Mouse (Mus musculus) CH12.LX (cell line): ENCODE results near the gene Kalrn. TPM values are rescaled to one million over a fixed set of nuclear protein-coding genes. Genes with fewer than 3 reads are reported as not detected.

Source experiments
- DNase-seq: peaks from one replicate; pipeline ENCODE4 v3.0.0-alpha.2; 2013; ENCODE audit errors: extremely low read depth
- H3K27ac ChIP-seq: 2 replicates; pipeline ENCODE4 v1.5.1; 2012; ENCODE audit warnings: low read depth, mild to moderate bottlenecking, control low read depth, moderate library complexity; ENCODE audit not compliant: insufficient read depth
- H3K27me3 ChIP-seq: replicated peaks from 2 replicates; pipeline ENCODE3; 2012; ENCODE audit warnings: inconsistent platforms
- H3K36me3 ChIP-seq, 2 experiments: replicated peaks in 1 of 2; 2 replicates each; pipeline versions ENCODE3 to v1.6.1; 2012; ENCODE audit warnings: inconsistent platforms in 1 of 2, low read length in 1 of 2, mild to moderate bottlenecking in 1 of 2, mixed read lengths in 1 of 2, moderate library complexity in 1 of 2; ENCODE audit not compliant: control insufficient read depth in 1 of 2, insufficient read depth in 1 of 2
- H3K4me1 ChIP-seq, 2 experiments: 2 replicates each; pipeline ENCODE4 v1.6.1; 2012; ENCODE audit warnings: inconsistent platforms in 1 of 2, moderate library complexity in 1 of 2; ENCODE audit not compliant: insufficient read depth in 2 of 2, control insufficient read depth in 1 of 2
- H3K4me2 ChIP-seq: 2 replicates; pipeline ENCODE4 v1.6.1; 2012; ENCODE audit warnings: low read depth, mild to moderate bottlenecking, control low read depth; ENCODE audit not compliant: poor library complexity, insufficient read depth, severe bottlenecking
- H3K4me3 ChIP-seq, 3 experiments: fragments of 150-350 bp in 1 of 3; sonication (generic) in 1 of 3; replicated peaks in 1 of 3; 2 replicates each; pipeline versions ENCODE3 to v1.5.1; 2011 to 2012; ENCODE audit warnings: low read depth in 2 of 3, low read length in 2 of 3, mild to moderate bottlenecking in 2 of 3, moderate library complexity in 2 of 3, control low read depth in 1 of 3, improper control_type of control experiment in 1 of 3, inconsistent platforms in 1 of 3, mixed read lengths in 1 of 3; ENCODE audit not compliant: poor library complexity in 1 of 3
- H3K79me2 ChIP-seq: replicated peaks from 2 replicates; pipeline ENCODE4 v1.6.1; 2012; ENCODE audit warnings: mild to moderate bottlenecking, moderate library complexity; ENCODE audit not compliant: control insufficient read depth, poor library complexity, insufficient read depth, severe bottlenecking; ENCODE audit errors: extremely low read depth
- H3K9ac ChIP-seq: 2 replicates; pipeline ENCODE4 v1.6.1; 2012; ENCODE audit warnings: low read depth, mild to moderate bottlenecking, control low read depth, moderate library complexity; ENCODE audit not compliant: insufficient read depth
- H3K9me3 ChIP-seq: replicated peaks from 2 replicates; pipeline ENCODE3; 2012; ENCODE audit warnings: low read length, inconsistent platforms, mixed read lengths
- BHLHE40 ChIP-seq: IDR thresholded peaks from 2 replicates; pipeline ENCODE4 v1.6.1; 2011; ENCODE audit warnings: mild to moderate bottlenecking, low read depth, low read length, improper control_type of control experiment
- CHD2 ChIP-seq: IDR thresholded peaks from 2 replicates; pipeline ENCODE4 v1.6.1; 2011; ENCODE audit warnings: low read length, improper control_type of control experiment
- CTCF ChIP-seq, 2 experiments: IDR thresholded peaks in 1 of 2; conservative IDR thresholded peaks in 1 of 2; 2 replicates each; pipeline ENCODE4 v1.5.1; 2011 to 2012; ENCODE audit warnings: low read depth in 2 of 2, low read length in 2 of 2, improper control_type of control experiment in 1 of 2, inconsistent platforms in 1 of 2, mild to moderate bottlenecking in 1 of 2, moderate library complexity in 1 of 2
- E2F4 ChIP-seq: IDR thresholded peaks from 2 replicates; pipeline ENCODE4 v1.6.1; 2011; ENCODE audit warnings: low read depth, low read length, improper control_type of control experiment; ENCODE audit not compliant: insufficient replicate concordance
- ELF1 ChIP-seq: IDR thresholded peaks from 2 replicates; pipeline ENCODE4 v1.6.1; 2014; ENCODE audit warnings: low read depth, mild to moderate bottlenecking, inconsistent platforms, low read length, improper control_type of control experiment
- ETS1 ChIP-seq: conservative IDR thresholded peaks from 2 replicates; pipeline ENCODE4 v1.6.1; 2012; ENCODE audit warnings: low read depth, mild to moderate bottlenecking, inconsistent platforms, low read length, improper control_type of control experiment, moderate library complexity
- HCFC1 ChIP-seq: IDR thresholded peaks from 2 replicates; pipeline ENCODE4 v1.6.1; 2012; ENCODE audit warnings: low read depth, mild to moderate bottlenecking, inconsistent platforms, low read length, improper control_type of control experiment
- JUN ChIP-seq: IDR thresholded peaks from 2 replicates; pipeline ENCODE4 v1.6.1; 2011; ENCODE audit warnings: low read depth, mild to moderate bottlenecking, low read length, improper control_type of control experiment, moderate library complexity; ENCODE audit not compliant: insufficient read depth
- JUND ChIP-seq: conservative IDR thresholded peaks from 2 replicates; pipeline ENCODE4 v1.6.1; 2011; ENCODE audit warnings: low read depth, low read length, improper control_type of control experiment
- MAZ ChIP-seq: IDR thresholded peaks from 2 replicates; pipeline ENCODE4 v1.6.1; 2012; ENCODE audit warnings: low read depth, mild to moderate bottlenecking, inconsistent platforms, low read length, improper control_type of control experiment, moderate library complexity
- MEF2A ChIP-seq: IDR thresholded peaks from 2 replicates; pipeline ENCODE4 v1.6.1; 2014; ENCODE audit warnings: low read depth, mild to moderate bottlenecking, inconsistent platforms, low read length, improper control_type of control experiment, borderline replicate concordance
- MXI1 ChIP-seq: IDR thresholded peaks from 2 replicates; pipeline ENCODE4 v1.6.1; 2011; ENCODE audit warnings: mild to moderate bottlenecking, low read depth, low read length, improper control_type of control experiment
- NELFE ChIP-seq: IDR thresholded peaks from 2 replicates; pipeline ENCODE4 v1.6.1; 2011; ENCODE audit warnings: low read depth, low read length, improper control_type of control experiment
- POLR2A ChIP-seq: IDR thresholded peaks from 2 replicates; pipeline ENCODE4 v1.6.1; 2011; ENCODE audit warnings: low read depth, mild to moderate bottlenecking, improper control_type of control experiment, low read length
- POLR2AphosphoS2 ChIP-seq: IDR thresholded peaks from 2 replicates; pipeline ENCODE4 v1.6.1; 2011; ENCODE audit warnings: low read depth, low read length, improper control_type of control experiment
- RCOR1 ChIP-seq: conservative IDR thresholded peaks from 2 replicates; pipeline ENCODE4 v1.6.1; 2012; ENCODE audit warnings: low read depth, mild to moderate bottlenecking, inconsistent platforms, low read length, improper control_type of control experiment
- SIN3A ChIP-seq: IDR thresholded peaks from 2 replicates; pipeline ENCODE4 v1.6.1; 2012; ENCODE audit warnings: low read length, improper control_type of control experiment, inconsistent platforms
- TCF12 ChIP-seq: IDR thresholded peaks from 2 replicates; pipeline ENCODE4 v1.6.1; 2014; ENCODE audit warnings: low read depth, mild to moderate bottlenecking, inconsistent platforms, low read length, improper control_type of control experiment
- UBTF ChIP-seq: IDR thresholded peaks from 2 replicates; pipeline ENCODE4 v1.6.1; 2012; ENCODE audit warnings: low read depth, mild to moderate bottlenecking, inconsistent platforms, low read length, improper control_type of control experiment, moderate library complexity
- ZC3H11A ChIP-seq: IDR thresholded peaks from 2 replicates; pipeline ENCODE4 v1.6.1; 2012; ENCODE audit warnings: low read depth, mild to moderate bottlenecking, inconsistent platforms, low read length, improper control_type of control experiment
- ZMIZ1 ChIP-seq: IDR thresholded peaks from 2 replicates; pipeline ENCODE4 v1.6.1; 2012; ENCODE audit warnings: low read depth, mild to moderate bottlenecking, inconsistent platforms, low read length, improper control_type of control experiment
- dilution Hi-C: fragments of 300-500 bp; cut with MboI; formaldehyde crosslinking; loops from 2 replicates; pipeline ENCODE4 v1.14.3; 2020; ENCODE audit warnings: low sequenced_read_pairs; ENCODE audit not compliant: extremely low pct_unique_long_range_greater_than_20kb, extremely low pct_ligation_motif_present
- in situ Hi-C: fragments of 300-500 bp; cut with MboI; formaldehyde crosslinking; loops from 3 replicates; pipeline ENCODE4 v1.14.3; 2019; ENCODE audit warnings: low sequenced_read_pairs, low pct_ligation_motif_present, low pct_unique_long_range_greater_than_20kb, mixed read lengths
- polyA plus RNA-seq: library from polyadenylated mRNA; unstranded; fragments of >175 nt; gene quantifications from 2 replicates; pipeline ENCODE4 v1.2.1, GENCODE M21; 2012; ENCODE audit warnings: low read depth; ENCODE audit not compliant: insufficient read length
- total RNA-seq, 2 experiments: library from RNA; depleted of rRNA; stranded (reverse); fragments of 300-350 nt in 1 of 2; fragments of >200 nt in 1 of 2; gene quantifications; 2 replicates each; pipeline ENCODE4 v1.2.3; 2012 to 2014

The Kalrn gene
- total and polyA plus RNA-seq, 3 experiments = 0.08 to 0.09 TPM; not detected in 1

DNA sequence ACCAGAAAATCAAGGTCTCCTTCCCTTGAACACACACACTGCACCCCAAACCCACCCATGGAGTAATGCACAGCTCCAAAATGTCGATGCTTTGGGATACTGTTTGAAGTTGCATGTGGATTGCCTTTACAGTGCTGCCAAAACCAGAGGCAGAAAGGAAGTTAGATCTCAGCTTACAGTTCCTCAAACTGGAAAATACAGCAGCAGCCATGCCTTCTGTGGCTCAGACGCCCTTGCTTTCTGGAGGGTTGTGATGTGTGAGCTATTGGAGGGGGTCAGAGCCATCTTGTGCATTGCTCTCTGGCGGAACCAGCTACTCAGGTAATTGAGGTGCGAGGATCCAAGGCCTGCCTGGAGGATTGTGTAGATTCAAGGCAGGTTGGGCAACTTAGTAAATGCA is 636.4 kb downstream of the Kalrn start:
- H3K9ac ChIP-seq = no peak overlapping the region
- in situ Hi-C loops = no loop called here
- no peak overlapping the region for H3K27ac ChIP-seq
- DNase-seq = no peak
- H3K79me2 ChIP-seq = no peaks in the 10 kb centered on the region
- peaks cover 21% of the 10 kb centered on the region for H3K27me3 ChIP-seq
- H3K4me2 ChIP-seq = no peak overlapping the region
- dilution Hi-C loops = no loop called here
- H3K4me3 ChIP-seq = no peak overlapping the region
- TF ChIP-seq UBTF = no peak
- no peak for TF ChIP-seq JUND
- TF ChIP-seq MAZ = no peak
- no peak for TF ChIP-seq ZMIZ1
- TF ChIP-seq MEF2A = no peak
- TF ChIP-seq POLR2AphosphoS2 = no peak
- no peak for TF ChIP-seq NELFE
- no peak for TF ChIP-seq ZC3H11A
- no peak for TF ChIP-seq HCFC1
- no peak for TF ChIP-seq POLR2A
- TF ChIP-seq TCF12 = no peak
- no peak for TF ChIP-seq ELF1
- no peak for TF ChIP-seq SIN3A
- TF ChIP-seq, all 38 proteins: peak for 0
- Histone ChIP-seq H3K9me3 (peaks cover 2% of the 10 kb centered on the region), H3K36me3 (no peaks in the 10 kb centered on the region), H3K4me1 (no peaks in the 10 kb centered on the region)

- in situ Hi-C loops (no loop called here), dilution Hi-C loops (no loop called here)
- Histone ChIP-seq H3K9me3 (peaks cover 2% of the 10 kb centered on the region), H3K27me3 (peaks cover 32% of the 10 kb centered on the region), H3K4me3 (no peak overlapping the region), H3K36me3 (no peaks in the 10 kb centered on the region), H3K79me2 (no peaks in the 10 kb centered on the region), H3K4me1 (no peaks in the 10 kb centered on the region), H3K27ac (no peak overlapping the region), H3K9ac (no peak overlapping the region), H3K4me2 (no peak overlapping the region)
- TF ChIP-seq RCOR1 = no peak
- TF ChIP-seq BHLHE40 = no peak
- no peak for TF ChIP-seq MXI1
- TF ChIP-seq JUND = no peak
- no peak for DNase-seq
These were observed 637.9 kb downstream of the Kalrn start for GRCm38 (mm10) chr16:33935407-33935785.

- Histone ChIP-seq H3K27ac (no peak overlapping the region), H3K27me3 (peaks cover 34% of the 10 kb centered on the region), H3K9me3 (peaks cover 2% of the 10 kb centered on the region), H3K4me2 (no peak overlapping the region), H3K9ac (no peak overlapping the region), H3K36me3 (no peaks in the 10 kb centered on the region), H3K4me1 (no peaks in the 10 kb centered on the region), H3K4me3 (no peak overlapping the region), H3K79me2 (no peaks in the 10 kb centered on the region)
- dilution Hi-C loops (no loop called here), in situ Hi-C loops (no loop called here)
- TF ChIP-seq RCOR1 (no peak), E2F4 (no peak), CTCF (conservative IDR thresholded peaks at IDR 0.05 in 1 of 2, IDR thresholded peaks at IDR 0.05 in 1 of 2; ENCODE audit: low read depth in 2 of 2, low read length in 2 of 2) (no peak), JUN (no peak), SIN3A (no peak), CHD2 (no peak), ETS1 (no peak)
- no peak for DNase-seq
These were observed 638.5 kb downstream of the Kalrn start for GRCm38 (mm10) chr16:33934701-33935406.
